Mouse (Mus musculus): ENCODE measurements at regions not wholly inside any gene's neighbourhood (a gene's known extent, or its start where the extent isn't known, plus 50 kb on each side); places are given as distances from the start of the nearest gene placed in this dataset.

DNA sequence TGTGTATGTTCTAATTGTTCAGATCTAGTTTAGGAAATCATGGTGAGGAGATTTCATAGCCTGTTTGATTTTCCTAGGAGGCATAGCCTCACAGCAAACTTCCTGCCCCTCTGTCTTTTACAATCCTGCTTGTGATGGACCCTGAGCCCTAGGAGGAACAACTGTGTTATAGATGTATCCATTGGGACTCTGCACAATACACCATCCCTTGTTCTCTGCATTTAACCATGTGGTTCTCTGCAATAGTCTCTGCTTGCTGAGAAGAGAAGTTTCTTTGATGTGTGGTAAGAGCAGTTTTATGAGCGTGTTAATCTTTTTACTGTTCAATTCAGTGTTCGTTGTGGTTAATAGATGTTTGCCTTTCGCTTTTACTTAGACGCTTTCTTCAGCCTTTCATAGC lies 95.9 kb upstream of the Slc13a1 start:
- no peak for DNase-seq (ENCODE audit: low spot score in 2 of 2)

DNA sequence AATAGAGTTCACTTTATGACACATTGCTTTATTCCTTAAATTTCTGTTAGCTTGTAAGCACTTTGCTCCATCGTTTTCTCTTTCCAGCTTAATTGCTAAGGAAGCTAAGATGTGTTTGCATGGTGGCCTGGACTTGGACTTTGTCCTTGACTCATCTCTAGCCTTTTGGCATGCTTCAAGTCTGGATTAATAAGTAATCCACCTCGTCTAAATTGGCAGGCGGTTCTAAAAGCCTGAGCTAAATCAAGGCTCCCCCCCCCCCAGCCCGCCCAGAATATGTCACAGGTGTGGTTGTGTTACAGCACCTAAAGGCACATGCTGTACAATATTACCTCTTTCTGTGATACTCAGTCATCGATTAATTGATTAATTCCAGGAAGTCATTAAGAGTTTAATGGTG lies 94.7 kb upstream of the Slc13a1 start:
- no peak for DNase-seq (ENCODE audit: low spot score in 2 of 2)

DNA sequence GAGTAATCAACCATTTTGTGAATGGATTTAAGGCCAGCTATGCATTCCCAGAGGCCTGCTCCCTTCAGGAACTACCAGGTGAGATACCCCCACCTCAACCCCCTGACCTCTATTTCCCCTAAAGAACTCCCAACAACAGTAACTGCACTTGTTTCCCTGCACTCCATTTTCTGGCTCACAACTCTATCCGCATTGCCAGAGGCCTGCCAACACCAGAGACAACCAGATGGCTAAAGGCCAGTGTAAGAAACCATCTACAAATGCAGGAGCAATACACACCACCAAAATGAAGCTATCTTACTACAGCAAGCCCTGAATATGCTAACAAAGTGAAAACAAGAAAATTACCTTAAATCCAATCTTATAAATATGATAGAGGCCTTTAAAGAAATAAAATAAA lies 77.7 kb upstream of the Slc13a1 start:
- DNase-seq (ENCODE audit: low spot score in 2 of 2) = no peak

DNA sequence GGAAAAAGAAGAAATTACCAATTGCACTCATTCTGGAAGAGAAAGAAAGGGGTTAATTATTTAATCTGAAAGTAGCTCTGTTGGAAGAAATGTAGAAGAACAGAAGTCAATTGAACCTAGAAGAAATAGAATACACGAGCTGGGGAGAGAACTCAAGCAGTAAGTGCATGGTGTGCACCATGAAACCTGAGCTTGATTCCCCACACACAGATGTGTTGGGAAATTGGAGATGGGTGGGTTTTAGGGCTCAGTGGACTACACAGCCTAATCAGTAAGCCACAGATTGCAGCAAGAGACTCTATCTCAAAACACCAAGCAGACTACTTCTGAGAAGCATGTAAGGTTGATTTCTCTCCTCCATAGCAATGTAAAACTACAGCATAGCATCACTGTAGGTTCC lies 70.6 kb upstream of the Slc13a1 start:
- no peak for DNase-seq (ENCODE audit: low spot score in 2 of 2)

DNA sequence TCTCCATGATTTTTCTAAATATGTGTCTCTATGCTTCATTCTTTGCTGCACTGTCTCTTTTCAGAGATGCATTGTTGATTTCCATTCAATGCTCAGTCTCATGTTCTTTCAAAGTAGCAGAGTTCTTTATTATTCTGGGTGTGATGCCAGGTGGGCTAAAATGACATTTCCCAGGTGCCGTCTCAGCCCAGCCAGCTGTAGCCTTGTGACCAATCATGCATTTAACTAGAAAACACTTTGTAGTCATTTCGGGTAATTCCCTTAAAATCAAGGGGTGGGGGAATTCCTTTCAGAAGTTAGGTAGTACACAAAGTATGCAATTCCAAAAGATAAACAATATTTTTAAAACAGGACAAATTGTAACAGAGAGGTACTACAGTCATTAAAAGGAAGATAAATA lies 70.2 kb upstream of the Slc13a1 start:
- no peak for DNase-seq (ENCODE audit: low spot score in 2 of 2)

DNA sequence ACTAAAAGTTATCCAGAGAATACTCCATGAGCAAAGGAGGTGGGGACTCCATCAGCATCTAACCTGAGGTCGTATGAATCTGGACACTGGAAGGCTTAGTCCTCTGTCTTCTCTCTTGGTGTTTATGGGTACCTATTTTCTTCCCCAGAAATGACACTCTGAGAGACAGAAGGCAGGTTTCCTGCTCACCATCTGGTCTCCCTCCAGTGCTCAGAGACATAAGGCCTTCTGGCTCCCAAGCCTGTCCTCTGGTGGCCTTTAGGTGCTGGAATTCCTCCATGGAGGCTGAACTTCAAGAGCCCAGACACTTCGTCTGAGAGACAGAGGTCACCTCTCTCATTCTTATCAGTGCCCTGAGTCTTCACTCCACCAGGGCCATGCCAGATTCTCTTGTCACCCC lies 65.7 kb upstream of the Slc13a1 start:
- DNase-seq (ENCODE audit: low spot score in 2 of 2) = no peak

DNA sequence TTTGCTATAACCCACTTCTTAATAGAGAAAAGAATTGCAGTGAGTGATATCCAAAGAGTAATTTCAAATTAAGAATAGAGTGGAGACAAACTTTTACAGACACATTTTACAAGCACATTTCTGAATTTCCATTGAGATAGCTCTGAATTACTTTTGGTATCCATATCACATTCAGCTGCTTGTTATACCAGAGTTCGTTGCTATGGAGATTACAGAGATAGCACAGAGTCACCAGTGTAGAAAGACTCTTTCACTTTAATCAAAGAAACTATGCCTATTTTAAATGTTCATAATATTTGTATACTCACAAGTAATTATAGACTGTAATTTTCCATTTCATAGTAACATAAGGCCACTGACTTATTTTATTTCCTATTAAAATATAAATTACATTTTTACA lies 52.7 kb upstream of the Slc13a1 start:
- no peak for DNase-seq (ENCODE audit: low spot score in 2 of 2)

DNA sequence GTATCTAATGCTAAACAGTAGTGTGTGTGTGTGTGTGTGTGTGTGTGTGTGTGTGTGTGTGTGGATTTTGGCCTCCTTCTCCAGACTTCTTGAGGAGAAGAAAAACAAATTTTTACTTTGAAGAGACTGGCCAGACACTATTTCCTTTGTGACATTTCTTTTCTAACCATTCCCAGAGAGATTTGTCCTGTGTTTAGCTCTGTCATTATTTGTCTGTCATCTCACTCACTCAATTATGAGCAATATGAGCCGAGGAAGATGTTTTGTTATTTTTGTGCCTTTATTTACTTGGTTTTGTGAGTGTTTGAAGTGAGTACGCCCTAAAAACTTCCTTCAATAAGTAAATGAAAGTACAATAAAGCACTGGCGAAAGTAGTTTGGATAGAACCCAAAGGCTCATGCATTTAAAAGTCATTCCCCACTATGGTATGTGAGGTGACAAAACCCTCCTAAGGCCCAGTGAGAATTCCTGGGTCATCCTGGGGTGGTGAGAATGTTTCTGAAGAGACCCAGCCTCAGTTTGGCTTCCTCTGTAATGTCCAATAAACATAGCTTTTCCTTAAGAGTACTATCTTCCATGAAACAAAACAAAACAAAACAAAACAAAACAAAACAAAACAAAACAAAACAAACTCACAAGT lies 52.1 kb upstream of the Slc13a1 start:
- no peak for DNase-seq (ENCODE audit: low spot score in 2 of 2)

Data from spleen, postnatal 4 days (tissue).